Mouse (Mus musculus) heart, embryonic 14.5 days (tissue): Measurements from ENCODE around the gene Tns4. TPM values are rescaled to one million over a fixed set of nuclear protein-coding genes. Genes with fewer than 3 reads are reported as not detected.

Experiments used
- ATAC-seq: fragments of 200-750 bp; cut with Nextera tagmentation; 2 replicates; pipeline ENCODE4 v1.8.0; 2017; ENCODE audit warnings: low read depth, moderate TSS enrichment; ENCODE audit not compliant: insufficient number of reproducible peaks, insufficient read depth, low FRiP score
- H3K27ac ChIP-seq, 2 experiments: fragments of 200-500 bp in 1 of 2; fragments of 300-500 bp in 1 of 2; sonication (generic) in 1 of 2; replicated peaks in 1 of 2; 2 replicates each; pipeline ENCODE4 v1.5.1; 2012 to 2014; ENCODE audit warnings: low read depth in 2 of 2, low read length in 2 of 2, control low read depth in 1 of 2, mild to moderate bottlenecking in 1 of 2, mixed read lengths in 1 of 2; ENCODE audit not compliant: control insufficient read depth in 1 of 2, insufficient read depth in 1 of 2
- H3K27me3 ChIP-seq: fragments of 300-500 bp; sonication (generic); 2 replicates; pipeline ENCODE4 v1.6.1; 2014; ENCODE audit warnings: mild to moderate bottlenecking, low read length, control low read depth; ENCODE audit not compliant: control insufficient read depth, insufficient read depth
- H3K36me3 ChIP-seq: fragments of 300-500 bp; sonication (generic); 2 replicates; pipeline ENCODE4 v1.6.1; 2014; ENCODE audit warnings: mild to moderate bottlenecking, control low read depth, low read length, mixed read lengths; ENCODE audit not compliant: control insufficient read depth, insufficient read depth
- H3K4me1 ChIP-seq, 2 experiments: fragments of 200-500 bp in 1 of 2; fragments of 300-500 bp in 1 of 2; sonication (generic) in 1 of 2; 2 replicates each; pipeline ENCODE4 v1.6.1; 2012 to 2014; ENCODE audit warnings: low read length in 2 of 2, control low read depth in 1 of 2, mixed read lengths in 1 of 2; ENCODE audit not compliant: control insufficient read depth in 2 of 2, insufficient read depth in 2 of 2
- H3K4me2 ChIP-seq: fragments of 300-500 bp; sonication (generic); 2 replicates; pipeline ENCODE4 v1.6.1; 2014; ENCODE audit warnings: mild to moderate bottlenecking, low read length
- H3K4me3 ChIP-seq, 2 experiments: fragments of 200-500 bp in 1 of 2; fragments of 300-500 bp in 1 of 2; sonication (generic) in 1 of 2; 2 replicates each; pipeline ENCODE4 v1.5.1; 2012 to 2014; ENCODE audit warnings: low read length in 2 of 2, mild to moderate bottlenecking in 2 of 2, control low read depth in 1 of 2, low read depth in 1 of 2, moderate library complexity in 1 of 2; ENCODE audit not compliant: control insufficient read depth in 1 of 2, insufficient read depth in 1 of 2
- H3K9ac ChIP-seq: fragments of 300-500 bp; sonication (generic); 2 replicates; pipeline ENCODE4 v1.6.1; 2014; ENCODE audit warnings: mild to moderate bottlenecking, low read length
- H3K9me3 ChIP-seq: fragments of 300-500 bp; sonication (generic); 2 replicates; pipeline ENCODE4 v1.6.1; 2016; ENCODE audit warnings: low read length, control low read depth; ENCODE audit not compliant: control insufficient read depth
- WGBS: fragments of 180-500 bp; shearing (Covaris S2); extraction: QIAGEN DNeasy Blood & Tissue Kit; methylation state at CpG from one replicate; pipeline ENCODE4 v1.1.7; 2014; 5-methylcytosine and 5-hydroxymethylcytosine counted together
- polyA plus RNA-seq: library from polyadenylated mRNA; unstranded; fragments of >200 nt; fragmentation: Nextera tagmentation; extraction: Ambion mirVana; gene quantifications from 2 replicates; pipeline ENCODE4 v1.2.1, GENCODE M21; 2014

Gene Tns4
- polyA plus RNA-seq, 1 experiment from 2014 or later: 0.19 TPM

- Histone ChIP-seq H3K9me3 (no peaks in the 10 kb centered on the region), H3K4me1 (peaks cover 41 to 49% of the 10 kb centered on the region in 2 experiments), H3K27ac (peak overlapping the region in 1 of 2 experiments; percentile 31; a peak in 1 of 4 replicates), H3K9ac (peak overlapping the region; percentile 22; the same call in 1 of the 2 replicates), H3K36me3 (peaks cover 28% of the 10 kb centered on the region), H3K4me2 (peak overlapping the region; percentile 41), H3K27me3 (peaks cover 5% of the 10 kb centered on the region; the same call in 1 of the 2 replicates), H3K4me3 (peak overlapping the region in 1 of 2 experiments; percentile 0; a peak in 1 of 4 replicates)
- no peak for ATAC-seq
- 66% methylated on average over 12 of the region's 12 CpGs for WGBS
Measured at GRCm38 (mm10) chr11:99045159-99045889, 43.8 kb downstream of the Tns4 start.

- peaks cover 41 to 49% of the 10 kb centered on the region in 2 experiments for H3K4me1 ChIP-seq
- H3K4me3 ChIP-seq: peak overlapping the region in 1 of 2 experiments; percentile 0; a peak in 1 of 4 replicates
- 83% methylated on average over 5 of the region's 5 CpGs for WGBS
- peaks cover 18% of the 10 kb centered on the region for H3K36me3 ChIP-seq
- no peak for ATAC-seq
- no peak overlapping the region for H3K9ac ChIP-seq
- H3K27ac ChIP-seq: no peak overlapping the region
- peak overlapping the region; percentile 41 for H3K4me2 ChIP-seq
- H3K27me3 ChIP-seq: peaks cover 5% of the 10 kb centered on the region; the same call in 1 of the 2 replicates
- no peaks in the 10 kb centered on the region for H3K9me3 ChIP-seq
Measured at GRCm38 (mm10) chr11:99044306-99044705, 44.8 kb downstream of the Tns4 start.

- Histone ChIP-seq H3K27ac (peak overlapping the region in 1 of 2 experiments; percentile 44; a peak in 2 of 4 replicates), H3K27me3 (peaks cover 5% of the 10 kb centered on the region; the same call in 1 of the 2 replicates), H3K4me2 (peak overlapping the region; percentile 41), H3K4me3 (peak overlapping the region; percentile 9 to 16; a peak in 2 of 4 replicates), H3K36me3 (peaks cover 12% of the 10 kb centered on the region), H3K4me1 (peaks cover 41 to 49% of the 10 kb centered on the region in 2 experiments), H3K9ac (no peak overlapping the region), H3K9me3 (no peaks in the 10 kb centered on the region)
- ATAC-seq: no peak
- WGBS: 58% methylated on average over 6 of the region's 6 CpGs
Measured at GRCm38 (mm10) chr11:99043632-99044031, 45.5 kb downstream of the Tns4 start.

GRCm38 (mm10) chr11:99042834-99043431, 46.2 kb downstream of the Tns4 start:
- Histone ChIP-seq H3K4me2 (peak overlapping the region; percentile 95), H3K27me3 (peaks cover 5% of the 10 kb centered on the region; the same call in 1 of the 2 replicates), H3K36me3 (peaks cover 6% of the 10 kb centered on the region; the same call in 1 of the 2 replicates), H3K9me3 (no peaks in the 10 kb centered on the region), H3K4me1 (peaks cover 39 to 46% of the 10 kb centered on the region in 2 experiments), H3K4me3 (peak overlapping the region; percentile 67 to 69), H3K9ac (peak overlapping the region; percentile 89), H3K27ac (peak overlapping the region; percentile 89 to 90)
- ATAC-seq: no peak
- WGBS: 21% methylated on average over 12 of the region's 12 CpGs

- ATAC-seq: no peak
- peak overlapping the region; percentile 89 for H3K9ac ChIP-seq
- peaks cover 31 to 38% of the 10 kb centered on the region in 2 experiments for H3K4me1 ChIP-seq
- H3K4me3 ChIP-seq: peak overlapping the region; percentile 67 to 69
- peak overlapping the region; percentile 95 for H3K4me2 ChIP-seq
- WGBS: 37% methylated on average over 16 of the region's 16 CpGs
- H3K9me3 ChIP-seq: no peaks in the 10 kb centered on the region
- H3K36me3 ChIP-seq: peaks cover 6% of the 10 kb centered on the region; the same call in 1 of the 2 replicates
- peaks cover 5% of the 10 kb centered on the region; the same call in 1 of the 2 replicates for H3K27me3 ChIP-seq
- peak overlapping the region; percentile 89 to 90 for H3K27ac ChIP-seq
Measured at GRCm38 (mm10) chr11:99041841-99042780, 47.0 kb downstream of the Tns4 start.

- Histone ChIP-seq H3K9ac (peak within 1 kb of the TSS; percentile 89), H3K27me3 (peaks cover 5% of the 10 kb centered on the region; the same call in 1 of the 2 replicates), H3K4me3 (peak within 1 kb of the TSS; percentile 67 to 69), H3K9me3 (no peaks in the 10 kb centered on the region), H3K27ac (peak within 1 kb of the TSS; percentile 89 to 90), H3K36me3 (peaks cover 6% of the 10 kb centered on the region; the same call in 1 of the 2 replicates), H3K4me1 (peaks cover 28 to 29% of the 10 kb centered on the region in 2 experiments), H3K4me2 (peak within 1 kb of the TSS; percentile 95)
- 2% methylated on average over 61 of the region's 63 CpGs for WGBS
- ATAC-seq: peak; percentile 74
Measured at GRCm38 (mm10) chr11:99041051-99041729, 47.9 kb downstream of the Tns4 start, which contains the start of gene Igfbp4. Gene Igfbp4 (plus strand): TSS chr11:99041244.
